Mouse (Mus musculus): Measurements from ENCODE around the gene Tango2.
A peak's percentile ranks its signal among the peaks of the same experiment; 100 is the strongest.

The Tango2 gene

GRCm38 (mm10) chr16:18342650-18343570 is 5.0 kb downstream of the Tango2 start:
- DNase-seq (ENCODE audit: low read depth), result no peak

- DNase-seq (ENCODE audit: low read depth), result no peak
These were observed 5.8 kb downstream of the Tango2 start for GRCm38 (mm10) chr16:18342076-18342475.

- no peak for DNase-seq (ENCODE audit: low read depth)
These were observed 6.3 kb downstream of the Tango2 start for GRCm38 (mm10) chr16:18341605-18342004.

- no peak for DNase-seq (ENCODE audit: low read depth)
These were observed 8.0 kb downstream of the Tango2 start for GRCm38 (mm10) chr16:18339866-18340265.

- no peak for DNase-seq (ENCODE audit: low read depth)
These were observed 10.6 kb downstream of the Tango2 start for GRCm38 (mm10) chr16:18337261-18337660.

GRCm38 (mm10) chr16:18335981-18336380 is 11.9 kb downstream of the Tango2 start:
- no peak for DNase-seq (ENCODE audit: low read depth)

GRCm38 (mm10) chr16:18333976-18334375 is 13.9 kb downstream of the Tango2 start:
- no peak for DNase-seq (ENCODE audit: low read depth)

GRCm38 (mm10) chr16:18328524-18328923 is 19.4 kb downstream of the Tango2 start:
- DNase-seq (ENCODE audit: low read depth), result no peak

GRCm38 (mm10) chr16:18327936-18328335 is 20.0 kb downstream of the Tango2 start:
- no peak for DNase-seq (ENCODE audit: low read depth)

- no peak for DNase-seq (ENCODE audit: low read depth)
These were observed 22.2 kb downstream of the Tango2 start for GRCm38 (mm10) chr16:18325741-18326140.

- no peak for DNase-seq (ENCODE audit: low read depth)
These were observed 23.9 kb downstream of the Tango2 start for GRCm38 (mm10) chr16:18324031-18324430.

GRCm38 (mm10) chr16:18323460-18323859 is 24.4 kb downstream of the Tango2 start:
- no peak for DNase-seq (ENCODE audit: low read depth)

- DNase-seq (ENCODE audit: low read depth), result no peak
These were observed 26.5 kb downstream of the Tango2 start for GRCm38 (mm10) chr16:18321443-18321842.

GRCm38 (mm10) chr16:18318992-18319391 is 28.9 kb downstream of the Tango2 start:
- no peak for DNase-seq (ENCODE audit: low read depth)

GRCm38 (mm10) chr16:18308159-18308558 is 39.7 kb downstream of the Tango2 start:
- no peak for DNase-seq (ENCODE audit: low read depth)

GRCm38 (mm10) chr16:18289614-18290013 is 58.3 kb downstream of the Tango2 start:
- peak; percentile 29 for DNase-seq (ENCODE audit: low read depth)

- peak; percentile 97 for DNase-seq (ENCODE audit: low read depth)
These were observed 58.8 kb downstream of the Tango2 start, which contains the start of gene Dgcr8 for GRCm38 (mm10) chr16:18289067-18289588. TSS of gene Dgcr8 (minus strand) at chr16:18289246.

- DNase-seq (ENCODE audit: low read depth), result peak; percentile 86
These were observed 59.3 kb downstream of the Tango2 start for GRCm38 (mm10) chr16:18288581-18289061.

- no peak for DNase-seq (ENCODE audit: low read depth)
These were observed 59.7 kb downstream of the Tango2 start for GRCm38 (mm10) chr16:18288166-18288565.

- no peak for DNase-seq (ENCODE audit: low read depth)
These were observed 72.7 kb downstream of the Tango2 start for GRCm38 (mm10) chr16:18275166-18275565.

GRCm38 (mm10) chr16:18268182-18268581 is 79.7 kb downstream of the Tango2 start:
- DNase-seq (ENCODE audit: low read depth), result peak; percentile 42

GRCm38 (mm10) chr16:18265024-18265423 is 82.9 kb downstream of the Tango2 start:
- DNase-seq (ENCODE audit: low read depth), result no peak

- DNase-seq (ENCODE audit: low read depth), result no peak
These were observed 89.7 kb downstream of the Tango2 start, which contains the start of gene Gm49776 for GRCm38 (mm10) chr16:18258221-18258620. TSS of gene Gm49776 (minus strand) at chr16:18258321.

Data from induced T-regulatory cell, adult 2 months (primary cell).